Mouse (Mus musculus): ENCODE measurements around the gene Col5a1. TPM values are rescaled to one million over a fixed set of nuclear protein-coding genes. Genes with fewer than 3 reads are reported as not detected.

The Col5a1 gene
- total RNA-seq, 1 experiment from 2014 or later: 1.1 TPM

GRCm38 (mm10) chr2:28075616-28076187 is 189.5 kb downstream of the Col5a1 start:
- ATAC-seq (replicated peaks in 1 of 2; ENCODE audit: insufficient read depth in 1 of 2, low FRiP score in 2 of 2, low TSS enrichment in 1 of 2, low read depth in 1 of 2, poor library complexity in 2 of 2, severe bottlenecking in 2 of 2): peak; percentile 34 to 66; a peak in 3 of 4 replicates

- peak in 1 of 2 experiments; percentile 44; a peak in 1 of 4 replicates for ATAC-seq (replicated peaks in 1 of 2; ENCODE audit: insufficient read depth in 1 of 2, low FRiP score in 2 of 2, low TSS enrichment in 1 of 2, low read depth in 1 of 2, poor library complexity in 2 of 2, severe bottlenecking in 2 of 2)
Measured at GRCm38 (mm10) chr2:28084768-28085167, 198.5 kb downstream of the Col5a1 start, which contains the start of gene Fcnb. TSS of gene Fcnb (minus strand) at chr2:28084885.

GRCm38 (mm10) chr2:28086112-28086511 is 199.9 kb downstream of the Col5a1 start:
- ATAC-seq (replicated peaks in 1 of 2; ENCODE audit: insufficient read depth in 1 of 2, low FRiP score in 2 of 2, low TSS enrichment in 1 of 2, low read depth in 1 of 2, poor library complexity in 2 of 2, severe bottlenecking in 2 of 2): no peak

- no peak for ATAC-seq (replicated peaks in 1 of 2; ENCODE audit: insufficient read depth in 1 of 2, low FRiP score in 2 of 2, low TSS enrichment in 1 of 2, low read depth in 1 of 2, poor library complexity in 2 of 2, severe bottlenecking in 2 of 2)
Measured at GRCm38 (mm10) chr2:28089095-28089494, 202.9 kb downstream of the Col5a1 start.

Other genes starting within 250 kb of the Col5a1 start
- gene Rxra, start 210.0 kb upstream of the Col5a1 start, total RNA-seq (2017): 7.6 and 8.4 TPM in 2 replicates
- gene Fcnb, start 198.5 kb downstream of the Col5a1 start, total RNA-seq (2017): 30.2 and 77.4 TPM in 2 replicates

Measured in hematopoietic stem cell, adult 5-6 weeks (primary cell).